Mouse (Mus musculus): ENCODE data around the gene Gm42688. TPM values are rescaled to one million over a fixed set of nuclear protein-coding genes. Genes with fewer than 3 reads are reported as not detected.

Gene Gm42688
- polyA plus RNA-seq, 1 experiment from 2014 or later = 1.9 TPM

DNA sequence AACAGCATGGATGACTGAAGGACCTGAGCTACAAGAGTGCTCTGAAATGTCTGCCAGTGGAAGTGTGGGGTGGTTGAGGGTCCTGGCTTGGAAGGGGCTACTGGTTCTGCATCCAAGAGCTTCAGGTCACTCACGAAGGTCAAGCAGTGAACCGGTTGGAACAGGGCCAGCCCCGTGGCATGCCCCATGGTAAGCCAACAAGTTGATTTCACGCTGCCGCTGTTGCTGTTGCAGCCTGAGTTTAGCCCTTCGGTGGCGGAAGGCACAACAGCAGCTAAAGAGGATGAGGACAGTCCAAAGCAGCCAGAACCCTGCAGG lies 18.3 kb downstream of the Gm42688 start:
- peak overlapping the region; percentile 65; the same call in 1 of the 2 replicates for H3K4me3 ChIP-seq (ENCODE audit: low read depth, low read length)
- ATAC-seq (no peak), DNase-seq (ENCODE audit: low spot score) (no peak)
- H3K4me1 ChIP-seq (ENCODE audit: control insufficient read depth, insufficient read depth, low read length) = peaks cover 30% of the 10 kb centered on the region
- peak overlapping the region; percentile 92; the same call in 1 of the 2 replicates for H3K9ac ChIP-seq (ENCODE audit: low read length)
- H3K27me3 ChIP-seq (replicated peaks; ENCODE audit: control insufficient read depth, insufficient read depth, low read length) = no peaks in the 10 kb centered on the region
- peak overlapping the region; percentile 94 for H3K4me2 ChIP-seq (ENCODE audit: low read length)
- H3K9me3 ChIP-seq (replicated peaks; ENCODE audit: control insufficient read depth, low read length) = no peaks in the 10 kb centered on the region
- H3K36me3 ChIP-seq (ENCODE audit: control insufficient read depth, insufficient read depth, low read length) = peaks cover 34% of the 10 kb centered on the region
- no peak overlapping the region for H3K27ac ChIP-seq (ENCODE audit: low read depth, low read length)
- WGBS = 81% methylated on average over 7 of the region's 7 CpGs

DNA sequence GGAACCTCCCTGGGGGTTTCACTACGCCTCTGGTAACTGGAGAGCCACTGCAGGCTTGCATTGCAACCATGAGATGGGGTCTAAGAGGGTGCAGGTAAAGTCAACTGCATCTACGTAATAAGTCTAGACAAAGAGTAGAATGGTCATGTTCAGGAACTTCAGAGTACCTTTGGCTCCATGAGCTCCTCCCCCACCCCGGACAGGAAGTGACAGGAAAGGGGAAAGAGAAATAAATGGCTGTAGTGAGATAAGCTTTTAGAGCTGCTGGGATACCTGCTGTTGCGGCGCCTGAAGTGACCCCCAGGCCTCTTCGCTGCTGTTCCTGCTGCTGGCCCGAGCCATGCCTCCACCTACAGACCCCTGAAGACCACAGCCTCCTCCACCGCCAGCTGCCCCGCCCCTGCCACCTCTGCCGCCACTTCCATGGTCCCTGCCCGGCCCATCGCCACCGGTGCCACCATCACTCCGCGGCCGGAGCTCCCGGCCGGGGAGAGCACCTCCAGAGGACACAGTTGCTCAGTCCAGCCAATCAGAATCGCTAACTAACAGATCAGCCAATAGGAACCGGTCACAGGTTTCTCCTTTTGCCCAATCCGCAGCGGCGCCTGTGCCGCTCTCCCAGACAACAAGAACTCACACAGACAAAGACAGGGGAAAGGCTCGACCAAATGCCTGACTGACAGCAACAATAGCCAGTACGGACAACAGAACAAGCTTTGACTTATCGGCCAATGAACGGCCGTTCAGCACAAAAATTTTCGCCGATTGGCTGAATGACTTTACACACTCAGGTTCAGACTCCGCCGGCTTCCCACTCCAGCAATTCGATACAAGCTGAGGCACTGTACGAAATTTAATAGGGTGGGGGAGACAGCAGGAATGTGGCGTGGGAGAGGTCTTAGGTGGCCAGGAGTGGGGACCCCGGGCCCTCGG lies 19.8 kb downstream of the Gm42688 start, which contains the start of gene Wbp1:
Wbp1 (minus strand) TSS at position 630 of the 933 bp plus-strand sequence.
- Histone ChIP-seq H3K27me3 (replicated peaks; ENCODE audit: control insufficient read depth, insufficient read depth, low read length) (no peaks in the 10 kb centered on the region), H3K4me1 (ENCODE audit: control insufficient read depth, insufficient read depth, low read length) (peaks cover 26% of the 10 kb centered on the region), H3K36me3 (ENCODE audit: control insufficient read depth, insufficient read depth, low read length) (peaks cover 34% of the 10 kb centered on the region), H3K9me3 (replicated peaks; ENCODE audit: control insufficient read depth, low read length) (no peaks in the 10 kb centered on the region), H3K27ac (ENCODE audit: low read depth, low read length) (peak within 1 kb of the TSS; percentile 98), H3K4me2 (ENCODE audit: low read length) (peak within 1 kb of the TSS; percentile 94), H3K9ac (ENCODE audit: low read length) (peak within 1 kb of the TSS; percentile 95), H3K4me3 (ENCODE audit: low read depth, low read length) (peak within 1 kb of the TSS; percentile 65)
- under 1% methylated on average over 38 of the region's 38 CpGs for WGBS
- ATAC-seq = peak; percentile 95
- peak; percentile 99 for DNase-seq (ENCODE audit: low spot score)

DNA sequence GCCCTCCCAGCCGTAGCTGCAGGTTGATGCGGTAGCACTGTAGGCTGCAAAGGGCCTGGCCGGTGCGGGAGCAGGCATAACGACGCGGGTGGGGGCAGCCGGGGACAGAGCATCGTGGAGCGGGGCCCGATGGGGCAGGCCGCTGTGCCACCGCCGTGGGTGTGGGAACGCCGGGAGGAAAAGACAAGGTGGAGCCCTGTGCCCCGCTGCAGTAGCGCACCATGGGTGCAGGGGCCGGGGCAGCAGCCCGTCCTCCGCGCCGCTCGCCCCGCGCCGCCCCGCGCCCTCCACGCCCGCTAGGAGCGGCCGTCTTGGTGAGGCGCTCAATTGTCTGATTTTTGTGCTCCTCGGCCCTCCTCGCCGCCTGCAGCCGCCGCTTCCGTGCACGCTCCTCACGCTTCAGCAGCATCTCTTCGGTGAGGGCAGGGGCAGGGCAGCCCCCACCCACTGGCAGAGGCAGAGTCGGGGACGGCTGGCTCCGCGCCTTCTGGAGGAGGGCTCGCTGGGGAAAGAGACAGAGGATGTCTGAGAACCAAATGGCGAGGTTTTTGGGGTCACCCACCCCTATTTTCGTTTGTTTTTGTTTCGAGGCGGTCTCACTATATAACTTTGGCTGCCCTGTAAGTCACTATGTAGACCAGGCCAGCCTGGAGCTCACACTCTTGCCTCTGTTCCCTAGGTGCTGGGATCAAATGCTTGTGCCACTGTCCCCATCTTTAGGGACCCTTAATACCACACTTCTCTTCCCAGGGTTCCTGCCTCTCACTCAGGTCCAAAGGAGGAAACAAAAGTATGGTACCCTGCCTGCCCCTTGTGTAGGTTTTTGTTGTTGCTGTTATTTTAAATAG lies 20.7 kb downstream of the Gm42688 start:
- ATAC-seq = no peak; the same call in 1 of the 2 replicates
- Histone ChIP-seq H3K4me1 (ENCODE audit: control insufficient read depth, insufficient read depth, low read length) (peaks cover 22% of the 10 kb centered on the region), H3K9ac (ENCODE audit: low read length) (peak overlapping the region; percentile 95), H3K36me3 (ENCODE audit: control insufficient read depth, insufficient read depth, low read length) (peaks cover 30% of the 10 kb centered on the region), H3K4me2 (ENCODE audit: low read length) (peak overlapping the region; percentile 94), H3K27ac (ENCODE audit: low read depth, low read length) (peak overlapping the region; percentile 98), H3K4me3 (ENCODE audit: low read depth, low read length) (peak overlapping the region; percentile 65), H3K27me3 (replicated peaks; ENCODE audit: control insufficient read depth, insufficient read depth, low read length) (no peaks in the 10 kb centered on the region), H3K9me3 (replicated peaks; ENCODE audit: control insufficient read depth, low read length) (no peaks in the 10 kb centered on the region)
- WGBS = 3% methylated on average over 31 of the region's 52 CpGs
- DNase-seq (ENCODE audit: low spot score) = peak; percentile 49

DNA sequence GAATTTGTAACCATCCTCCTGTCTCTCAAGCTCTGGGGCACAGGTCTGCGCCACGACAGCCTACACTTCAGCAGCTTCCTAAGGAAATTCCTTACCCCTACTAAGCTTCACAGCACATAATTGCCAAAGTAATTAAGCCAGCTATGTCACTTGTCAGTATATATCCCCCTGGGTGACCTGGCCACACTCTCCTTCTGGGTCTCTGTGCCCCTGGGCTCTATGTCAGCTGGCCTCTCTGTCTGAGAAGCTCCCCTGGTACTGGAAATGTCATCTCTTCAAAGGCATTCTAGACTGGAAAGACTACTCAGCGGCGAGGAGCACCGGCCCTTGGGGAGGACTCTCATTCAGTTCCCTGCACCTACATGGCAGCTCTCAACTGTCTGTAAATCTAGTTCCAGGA lies 21.5 kb downstream of the Gm42688 start:
- Histone ChIP-seq H3K9me3 (replicated peaks; ENCODE audit: control insufficient read depth, low read length) (no peaks in the 10 kb centered on the region), H3K4me2 (ENCODE audit: low read length) (peak overlapping the region; percentile 94; the same call in 1 of the 2 replicates), H3K4me3 (ENCODE audit: low read depth, low read length) (0 out of 2 replicates have a peak overlapping the region, but pooled peaks have one; percentile 65), H3K9ac (ENCODE audit: low read length) (peak overlapping the region; percentile 30; the same call in 1 of the 2 replicates), H3K36me3 (ENCODE audit: control insufficient read depth, insufficient read depth, low read length) (peaks cover 22% of the 10 kb centered on the region), H3K27ac (ENCODE audit: low read depth, low read length) (no peak overlapping the region), H3K27me3 (replicated peaks; ENCODE audit: control insufficient read depth, insufficient read depth, low read length) (no peaks in the 10 kb centered on the region), H3K4me1 (ENCODE audit: control insufficient read depth, insufficient read depth, low read length) (peaks cover 22% of the 10 kb centered on the region)
- DNase-seq (ENCODE audit: low spot score) (no peak), ATAC-seq (no peak)
- WGBS = 87% methylated on average over 5 of the region's 5 CpGs

DNA sequence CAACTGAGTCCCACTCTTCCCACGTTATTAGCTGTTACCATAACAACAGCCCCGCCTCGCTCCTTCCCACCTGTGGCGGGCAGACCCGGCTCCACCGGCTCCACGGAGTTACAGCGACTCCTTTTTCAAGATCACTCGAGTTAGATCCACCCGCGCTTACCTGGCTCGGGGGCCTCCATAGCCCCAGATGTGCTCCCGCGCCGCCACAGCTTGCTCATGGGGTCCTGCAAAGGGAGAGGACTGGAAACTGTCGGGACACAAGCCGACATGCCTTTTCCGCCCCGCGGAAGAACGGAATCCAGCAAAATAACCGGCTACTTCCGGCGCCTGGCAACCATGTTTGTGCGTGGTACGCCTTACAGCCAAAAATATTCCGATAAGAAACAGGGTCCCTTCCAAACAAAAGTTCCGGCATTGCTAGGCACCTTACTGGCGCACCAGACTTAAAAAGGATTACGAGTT lies 23.5 kb downstream of the Gm42688 start:
- H3K27me3 ChIP-seq (replicated peaks; ENCODE audit: control insufficient read depth, insufficient read depth, low read length) = no peaks in the 10 kb centered on the region
- ATAC-seq (peak; percentile 27), DNase-seq (ENCODE audit: low spot score) (peak; percentile 97)
- under 1% methylated on average over 30 of the region's 30 CpGs for WGBS
- H3K9me3 ChIP-seq (replicated peaks; ENCODE audit: control insufficient read depth, low read length) = no peaks in the 10 kb centered on the region
- peaks cover 20% of the 10 kb centered on the region for H3K4me1 ChIP-seq (ENCODE audit: control insufficient read depth, insufficient read depth, low read length)
- H3K9ac ChIP-seq (ENCODE audit: low read length) = peak overlapping the region; percentile 72
- H3K36me3 ChIP-seq (ENCODE audit: control insufficient read depth, insufficient read depth, low read length) = peaks cover 6% of the 10 kb centered on the region; the same call in 1 of the 2 replicates
- peak overlapping the region; percentile 44; the same call in 1 of the 2 replicates for H3K27ac ChIP-seq (ENCODE audit: low read depth, low read length)
- peak overlapping the region; percentile 87 for H3K4me2 ChIP-seq (ENCODE audit: low read length)
- peak overlapping the region; percentile 69 for H3K4me3 ChIP-seq (ENCODE audit: low read depth, low read length)

DNA sequence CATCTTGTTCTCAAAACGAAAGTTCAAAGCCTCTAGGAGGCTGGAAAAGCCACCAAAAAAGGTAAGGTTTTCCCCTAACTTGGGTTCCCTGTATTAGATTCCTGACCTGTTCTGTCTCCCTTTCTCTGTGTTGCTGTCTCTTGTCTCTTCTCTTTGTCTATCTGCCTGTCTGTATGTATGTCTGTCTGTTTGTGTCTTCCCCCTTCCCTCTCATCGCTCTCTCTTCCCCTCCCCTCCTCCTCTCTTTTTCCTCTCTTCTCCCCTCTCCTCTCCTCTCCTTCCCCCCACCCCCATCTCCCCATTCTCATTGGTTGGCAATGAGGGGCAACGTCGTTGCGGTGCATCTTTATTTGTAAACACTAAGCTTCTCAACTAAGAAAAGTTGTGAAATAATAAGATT lies 23.9 kb downstream of the Gm42688 start, which contains the start of gene Ino80b:
Ino80b (minus strand) TSS at position 101 of the 400 bp plus-strand sequence.
- H3K4me3 ChIP-seq (ENCODE audit: low read depth, low read length) = peak within 1 kb of the TSS; percentile 69
- H3K27me3 ChIP-seq (replicated peaks; ENCODE audit: control insufficient read depth, insufficient read depth, low read length) = no peaks in the 10 kb centered on the region
- no peaks in the 10 kb centered on the region for H3K9me3 ChIP-seq (replicated peaks; ENCODE audit: control insufficient read depth, low read length)
- no peak for DNase-seq (ENCODE audit: low spot score)
- peaks cover 15% of the 10 kb centered on the region for H3K4me1 ChIP-seq (ENCODE audit: control insufficient read depth, insufficient read depth, low read length)
- 17% methylated on average over 5 of the region's 5 CpGs for WGBS
- peaks cover 6% of the 10 kb centered on the region; the same call in 1 of the 2 replicates for H3K36me3 ChIP-seq (ENCODE audit: control insufficient read depth, insufficient read depth, low read length)
- no peak for ATAC-seq
- H3K27ac ChIP-seq (ENCODE audit: low read depth, low read length) = peak within 1 kb of the TSS; percentile 44; the same call in 1 of the 2 replicates
- peak within 1 kb of the TSS; percentile 87 for H3K4me2 ChIP-seq (ENCODE audit: low read length)
- peak within 1 kb of the TSS; percentile 72 for H3K9ac ChIP-seq (ENCODE audit: low read length)

DNA sequence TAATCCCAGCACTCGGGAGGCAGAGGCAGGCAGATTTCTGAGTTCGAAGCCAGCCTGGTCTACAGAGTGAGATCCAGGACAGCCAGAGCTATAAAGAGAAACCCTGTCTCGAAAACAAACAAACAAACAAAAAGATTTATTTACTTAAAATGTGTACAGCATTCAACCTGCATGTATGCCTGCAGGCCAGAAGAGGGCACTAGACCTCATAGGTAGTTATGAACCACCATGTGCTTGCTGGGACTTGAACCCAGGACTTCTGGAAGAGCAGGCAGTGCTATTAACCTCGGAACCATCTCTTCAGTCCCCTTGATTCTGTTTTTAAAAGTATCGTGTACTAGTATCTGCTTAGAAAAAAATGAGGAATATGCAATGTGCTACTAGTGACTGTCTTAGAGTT lies 26.0 kb downstream of the Gm42688 start:
- WGBS = 95% methylated on average over 5 of the region's 5 CpGs
- Histone ChIP-seq H3K27ac (ENCODE audit: low read depth, low read length) (no peak overlapping the region), H3K27me3 (replicated peaks; ENCODE audit: control insufficient read depth, insufficient read depth, low read length) (no peaks in the 10 kb centered on the region), H3K4me1 (ENCODE audit: control insufficient read depth, insufficient read depth, low read length) (peaks cover 15% of the 10 kb centered on the region), H3K9me3 (replicated peaks; ENCODE audit: control insufficient read depth, low read length) (no peaks in the 10 kb centered on the region), H3K4me3 (ENCODE audit: low read depth, low read length) (no peak overlapping the region), H3K36me3 (ENCODE audit: control insufficient read depth, insufficient read depth, low read length) (peaks cover 6% of the 10 kb centered on the region; the same call in 1 of the 2 replicates), H3K4me2 (ENCODE audit: low read length) (no peak overlapping the region), H3K9ac (ENCODE audit: low read length) (no peak overlapping the region)
- DNase-seq (ENCODE audit: low spot score) (no peak), ATAC-seq (no peak)

DNA sequence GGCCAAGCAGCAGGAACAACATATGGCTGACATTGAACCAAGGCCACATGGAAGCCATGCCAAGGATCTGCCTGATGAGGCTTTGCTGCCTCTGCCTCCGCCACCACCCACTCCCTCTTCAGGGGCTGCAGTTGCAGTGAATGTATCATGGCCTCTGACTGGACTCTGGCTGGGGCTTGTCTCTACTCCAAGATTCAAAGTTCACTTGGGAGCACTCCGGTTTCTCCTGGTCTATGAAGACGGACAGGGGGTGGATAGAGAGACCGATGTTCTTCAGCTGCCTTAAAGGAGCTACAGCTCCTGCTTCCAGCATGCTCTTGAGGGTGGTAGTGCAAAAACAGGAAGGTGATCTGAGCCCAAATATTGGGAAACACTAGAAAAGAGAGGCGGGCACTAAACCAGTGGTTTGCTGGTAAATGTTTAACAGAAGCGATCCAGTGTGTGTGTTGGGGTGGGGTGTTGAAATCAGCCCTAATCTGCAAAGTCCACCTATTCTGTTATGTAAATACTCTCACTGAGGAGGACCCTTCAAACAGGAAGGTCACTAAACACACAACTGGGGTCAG lies 30.1 kb downstream of the Gm42688 start:
- H3K27me3 ChIP-seq (replicated peaks; ENCODE audit: control insufficient read depth, insufficient read depth, low read length) = peaks cover 1% of the 10 kb centered on the region; the same call in 1 of the 2 replicates
- H3K4me1 ChIP-seq (ENCODE audit: control insufficient read depth, insufficient read depth, low read length) = peaks cover under 1% of the 10 kb centered on the region; the same call in 1 of the 2 replicates
- DNase-seq (ENCODE audit: low spot score) (no peak), ATAC-seq (no peak)
- no peaks in the 10 kb centered on the region for H3K36me3 ChIP-seq (ENCODE audit: control insufficient read depth, insufficient read depth, low read length)
- H3K9ac ChIP-seq (ENCODE audit: low read length) = no peak overlapping the region
- 82% methylated on average over 6 of the region's 6 CpGs for WGBS
- no peak overlapping the region for H3K27ac ChIP-seq (ENCODE audit: low read depth, low read length)
- H3K4me3 ChIP-seq (ENCODE audit: low read depth, low read length) = no peak overlapping the region
- no peaks in the 10 kb centered on the region for H3K9me3 ChIP-seq (replicated peaks; ENCODE audit: control insufficient read depth, low read length)
- no peak overlapping the region for H3K4me2 ChIP-seq (ENCODE audit: low read length)
